Mouse (Mus musculus) cerebellum, adult 8-10 months (tissue): ENCODE results near the gene Olfr1087.
"Not testable (repeated sequence)": the region's sequence is repeated elsewhere in the genome, so short reads cannot be mapped to it uniquely, and the experiment has no call there.

ENCODE experiments used
- DNase-seq: peaks from one replicate; pipeline ENCODE4 v3.0.0; 2022

The Olfr1087 gene

GRCm38 (mm10) chr2:86698295-86698694 is at the start of gene Olfr1087:
TSS of gene Olfr1087 (minus strand) at chr2:86698395.
- DNase-seq = no peak

GRCm38 (mm10) chr2:86733601-86734000 is 35.4 kb upstream of the Olfr1087 start, which contains the start of gene Olfr1089:
TSS of gene Olfr1089 (minus strand) at chr2:86733701.
- no peak for DNase-seq

- DNase-seq = no peak
These were observed 18.2 kb downstream of the Olfr1087 start, which contains the start of gene Olfr1086 for GRCm38 (mm10) chr2:86679992-86680391. TSS of gene Olfr1086 (minus strand) at chr2:86680092.

GRCm38 (mm10) chr2:86661919-86662318 is 36.3 kb downstream of the Olfr1087 start, which contains the start of gene Olfr1085:
TSS of gene Olfr1085 (minus strand) at chr2:86662019.
- no peak for DNase-seq

- DNase-seq = not testable (repeated sequence)
These were observed 58.6 kb downstream of the Olfr1087 start, which contains the start of gene Olfr1084 for GRCm38 (mm10) chr2:86639625-86640024. TSS of gene Olfr1084 (minus strand) at chr2:86639725.
